Mouse (Mus musculus) thymus, postnatal 4 days (tissue): Measurements from ENCODE around the gene Hoxa11.

Experiments used
- DNase-seq: peaks from one replicate; pipeline ENCODE4 v3.0.0; 2021

Gene Hoxa11

GRCm38 (mm10) chr6:52205221-52205620 lies 40.4 kb downstream of the Hoxa11 start:
- DNase-seq = no peak

GRCm38 (mm10) chr6:52204050-52204752 lies 41.4 kb downstream of the Hoxa11 start, which contains the start of gene Hoxa5:
TSS of gene Hoxa5 (minus strand) at chr6:52204587.
- no peak for DNase-seq

GRCm38 (mm10) chr6:52203371-52204049 lies 42.1 kb downstream of the Hoxa11 start:
- no peak for DNase-seq

- no peak for DNase-seq
Observed at GRCm38 (mm10) chr6:52203121-52203370, 42.6 kb downstream of the Hoxa11 start.

GRCm38 (mm10) chr6:52202362-52203120 lies 43.1 kb downstream of the Hoxa11 start:
- no peak for DNase-seq

- no peak for DNase-seq
Observed at GRCm38 (mm10) chr6:52201269-52201668, 44.3 kb downstream of the Hoxa11 start.

- DNase-seq = no peak
Observed at GRCm38 (mm10) chr6:52200751-52201250, 44.8 kb downstream of the Hoxa11 start.

- no peak for DNase-seq
Observed at GRCm38 (mm10) chr6:52200073-52200750, 45.4 kb downstream of the Hoxa11 start.

- DNase-seq = no peak
Observed at GRCm38 (mm10) chr6:52197271-52197670, 48.3 kb downstream of the Hoxa11 start.

- no peak for DNase-seq
Observed at GRCm38 (mm10) chr6:52196811-52197210, 48.8 kb downstream of the Hoxa11 start.

GRCm38 (mm10) chr6:52194690-52195089 lies 50.9 kb downstream of the Hoxa11 start:
- no peak for DNase-seq
